Mouse (Mus musculus) colon, adult 2 months (tissue): ENCODE measurements around the gene Adamts13. TPM values are rescaled to one million over a fixed set of nuclear protein-coding genes. Genes with fewer than 3 reads are reported as not detected.

Experiments used
- polyA plus RNA-seq: library from polyadenylated mRNA; depleted of rRNA; stranded (reverse); fragments of >200 nt; gene quantifications from 2 replicates; pipeline ENCODE4 v1.2.3, GENCODE M21; 2012; rRNA removed

Adamts13 gene
- polyA plus RNA-seq: 0.88 and 1.7 TPM in 2 replicates

GRCm38 (mm10) chr2:26973116-26973515 lies at the start of gene Adamts13:
Gene Adamts13 (plus strand): TSS chr2:26973416.

GRCm38 (mm10) chr2:26933304-26934055 lies 39.7 kb upstream of the Adamts13 start, which contains the start of the genes Surf4 and Stkld1:
Gene Surf4 (minus strand): TSS chr2:26933928.
Gene Stkld1 (plus strand): TSS chr2:26934047.

GRCm38 (mm10) chr2:26963923-26964723 lies 9.1 kb upstream of the Adamts13 start, which contains the start of gene Rexo4:
Gene Rexo4 (minus strand): TSS chr2:26964386.

DNA sequence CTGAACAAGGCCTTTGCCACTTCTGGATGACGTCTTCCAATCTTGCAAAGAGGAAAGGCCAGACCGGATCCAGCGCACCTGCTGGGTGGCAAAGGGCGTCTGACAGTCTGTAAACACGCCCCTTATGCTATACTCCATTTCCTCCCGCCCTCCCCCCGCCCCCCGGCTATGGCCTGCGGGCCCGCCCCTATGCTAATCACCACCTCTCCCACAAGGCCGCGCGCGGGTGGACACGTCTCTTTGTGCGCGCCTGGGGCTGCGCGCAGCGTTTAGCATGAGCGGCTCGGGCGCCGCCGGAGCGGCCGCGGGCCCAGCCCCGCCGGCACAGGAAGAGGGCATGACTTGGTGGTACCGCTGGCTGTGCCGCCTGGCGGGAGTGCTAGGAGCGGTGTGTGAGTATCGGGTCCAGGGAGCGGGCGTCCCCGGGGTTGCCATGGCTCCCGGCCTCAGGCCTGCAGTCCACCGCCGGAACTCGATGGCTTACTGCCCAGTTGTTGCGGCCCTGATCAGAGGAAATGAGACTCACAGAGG lies 36.6 kb downstream of the Adamts13 start, which contains the start of gene Cacfd1:
TSS of gene Cacfd1 (plus strand) at position 213 of the 531 bp plus-strand sequence.

DNA sequence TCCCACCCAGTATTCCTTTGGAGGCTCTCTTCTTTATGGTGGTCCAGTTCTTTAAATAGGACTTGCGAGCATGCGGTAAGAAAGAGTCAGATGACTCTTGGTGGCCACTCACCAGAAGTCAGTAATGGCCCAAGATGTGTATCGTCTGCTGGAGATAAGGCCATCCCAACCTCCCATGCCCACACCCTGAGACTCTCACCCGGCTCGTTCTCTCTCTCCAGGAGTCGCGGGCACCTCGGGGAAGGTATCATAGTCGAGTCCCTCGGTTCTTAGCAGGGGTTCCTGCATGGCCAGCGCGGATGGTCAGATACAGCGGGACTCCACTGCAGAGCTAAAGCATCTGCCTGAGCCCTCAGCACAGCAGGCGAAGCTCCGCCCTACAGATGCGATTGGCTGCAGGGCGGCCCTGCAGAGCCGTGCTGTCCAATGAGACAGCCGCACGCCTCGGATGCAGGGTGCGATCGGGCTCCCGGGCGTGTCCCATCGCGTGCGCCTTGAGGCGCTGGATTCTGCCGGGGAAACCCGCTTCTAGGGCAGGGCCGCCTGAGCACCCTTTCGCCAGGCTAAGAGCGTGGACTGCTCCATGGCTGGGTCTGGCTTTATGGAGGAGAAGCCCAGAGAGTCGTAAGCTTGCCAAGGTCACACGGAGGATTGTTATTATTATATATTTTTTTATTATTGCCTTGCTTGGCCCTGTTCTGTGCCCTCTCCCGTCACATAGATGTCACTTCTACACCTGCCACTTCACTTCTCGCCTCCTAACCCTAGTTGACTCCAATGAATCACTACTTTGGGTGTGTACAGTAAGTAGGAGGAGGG lies 54.6 kb downstream of the Adamts13 start, which contains the start of gene Slc2a6:
TSS of gene Slc2a6 (minus strand) at position 381 of the 819 bp plus-strand sequence.

Other genes starting within 250 kb of the Adamts13 start
- gene Abo, start 108.4 kb upstream of the Adamts13 start, polyA plus RNA-seq: 8.0 and 11.1 TPM in 2 replicates
- 9.8 and 12.0 TPM in 2 replicates for gene Surf6, start 70.5 kb upstream of the Adamts13 start, polyA plus RNA-seq
- gene Med22, start 62.7 kb upstream of the Adamts13 start, polyA plus RNA-seq: 28.2 and 31.3 TPM in 2 replicates
- gene Rpl7a, start 62.7 kb upstream of the Adamts13 start, polyA plus RNA-seq: 592 and 833 TPM in 2 replicates
- 14.6 and 17.4 TPM in 2 replicates for gene Surf2, start 57.0 kb upstream of the Adamts13 start, polyA plus RNA-seq
- gene Surf1, start 56.9 kb upstream of the Adamts13 start, polyA plus RNA-seq: 72.4 and 73.6 TPM in 2 replicates
- gene Surf4, start 39.5 kb upstream of the Adamts13 start, polyA plus RNA-seq: 328 and 351 TPM in 2 replicates
- not detected in 2 replicates for gene Stkld1, start 39.4 kb upstream of the Adamts13 start, polyA plus RNA-seq
- gene Rexo4, start 9.0 kb upstream of the Adamts13 start, polyA plus RNA-seq: 14.1 and 14.4 TPM in 2 replicates
- 65.8 and 67.4 TPM in 2 replicates for gene Cacfd1, start 36.5 kb downstream of the Adamts13 start, polyA plus RNA-seq
- 5.1 and 7.4 TPM in 2 replicates for gene Slc2a6, start 54.6 kb downstream of the Adamts13 start, polyA plus RNA-seq
- gene Mymk, start 98.8 kb downstream of the Adamts13 start, polyA plus RNA-seq: 0.15 TPM in 1 of 2 replicates, not detected in the other
- gene Adamtsl2, start 106.0 kb downstream of the Adamts13 start, polyA plus RNA-seq: 2.7 and 2.9 TPM in 2 replicates
- 0.10 and 0.35 TPM in 2 replicates for gene Fam163b, start 169.1 kb downstream of the Adamts13 start, polyA plus RNA-seq
- gene Dbh, start 191.8 kb downstream of the Adamts13 start, polyA plus RNA-seq: 4.7 and 7.2 TPM in 2 replicates